Mouse (Mus musculus) G1E-ER4 (cell line): ENCODE results near the gene Fbxl20. TPM values are rescaled to one million over a fixed set of nuclear protein-coding genes. Genes with fewer than 3 reads are reported as not detected.

Source experiments
- GATA1 ChIP-seq: IDR thresholded peaks from one replicate; pipeline ENCODE4 v1.8.0; 2012; ENCODE audit warnings: low read length, inconsistent platforms
- polyA plus RNA-seq: library from polyadenylated mRNA; stranded (reverse); fragments of >175 nt; gene quantifications from 2 replicates; pipeline ENCODE4 v1.2.3, GENCODE M21; 2012

Fbxl20 gene
- polyA plus RNA-seq, 1 experiment: 9.4 TPM

DNA sequence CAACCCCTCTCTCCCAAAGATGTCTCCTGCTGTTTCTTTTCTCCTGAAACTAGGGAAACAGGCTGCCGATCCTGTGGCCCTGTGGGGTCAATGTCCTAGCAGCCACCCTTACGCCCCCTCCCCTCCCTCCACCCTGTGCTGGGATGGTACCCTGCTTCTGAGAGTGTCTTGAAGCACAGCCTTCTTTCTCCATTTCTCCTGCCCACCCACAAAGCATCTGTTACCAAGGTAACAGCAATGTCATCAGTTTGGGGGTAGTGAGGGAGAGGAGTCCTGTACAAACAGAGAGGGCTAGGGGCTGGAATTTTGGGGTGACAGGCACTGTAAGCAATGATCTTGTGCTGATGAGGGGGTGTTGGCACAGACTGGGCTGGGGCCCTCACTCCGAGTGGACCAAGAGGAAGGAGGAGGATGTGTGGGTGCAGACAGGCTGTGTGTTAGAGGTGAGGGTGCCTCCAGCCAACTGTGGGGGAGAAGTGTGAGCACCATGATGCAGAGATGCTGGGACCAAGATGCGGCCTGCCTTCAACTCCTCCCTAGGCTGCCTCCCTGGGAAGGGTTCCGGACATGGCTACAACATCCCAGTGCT lies 90.0 kb downstream of the Fbxl20 start:
- no peak for TF ChIP-seq GATA1

DNA sequence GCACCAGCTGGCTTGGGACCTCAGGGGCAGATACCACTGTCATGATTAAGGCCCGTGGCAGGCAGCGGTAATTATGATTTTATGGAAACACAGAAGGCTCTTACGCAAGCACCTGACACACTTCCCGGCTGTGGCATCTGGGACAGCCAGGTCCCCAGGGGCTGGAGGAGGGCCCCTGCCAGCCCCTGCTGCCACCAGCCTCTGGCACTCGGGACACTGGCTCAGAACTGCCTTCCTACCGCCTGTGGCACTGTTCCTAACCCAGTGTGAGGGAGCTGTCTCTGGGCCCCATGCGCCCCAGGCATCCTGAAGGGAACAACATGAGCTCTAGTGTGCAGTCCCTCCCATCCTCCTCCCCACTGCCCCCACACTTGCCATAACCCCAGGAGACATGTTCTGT lies 90.5 kb downstream of the Fbxl20 start:
- TF ChIP-seq GATA1: no peak

DNA sequence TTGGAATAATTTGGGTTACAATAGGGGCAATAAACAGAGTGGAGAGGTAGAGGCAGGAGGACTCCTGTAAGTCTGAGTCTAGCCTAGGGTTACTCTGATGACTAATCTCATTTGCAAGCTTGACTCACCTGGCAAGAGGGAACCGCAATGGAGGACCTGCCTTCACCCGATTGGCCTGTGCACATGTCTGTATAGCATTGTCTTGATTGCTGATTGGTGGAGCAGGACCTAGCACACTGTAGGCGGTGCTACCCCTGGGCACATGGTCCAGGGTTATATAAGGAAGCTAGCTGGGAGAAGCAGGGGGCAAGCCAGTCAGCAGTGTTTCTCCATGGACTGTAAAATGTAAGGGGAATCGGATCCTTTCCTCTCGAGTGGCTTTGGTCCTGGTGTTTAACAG lies 92.2 kb downstream of the Fbxl20 start:
- TF ChIP-seq GATA1: no peak

DNA sequence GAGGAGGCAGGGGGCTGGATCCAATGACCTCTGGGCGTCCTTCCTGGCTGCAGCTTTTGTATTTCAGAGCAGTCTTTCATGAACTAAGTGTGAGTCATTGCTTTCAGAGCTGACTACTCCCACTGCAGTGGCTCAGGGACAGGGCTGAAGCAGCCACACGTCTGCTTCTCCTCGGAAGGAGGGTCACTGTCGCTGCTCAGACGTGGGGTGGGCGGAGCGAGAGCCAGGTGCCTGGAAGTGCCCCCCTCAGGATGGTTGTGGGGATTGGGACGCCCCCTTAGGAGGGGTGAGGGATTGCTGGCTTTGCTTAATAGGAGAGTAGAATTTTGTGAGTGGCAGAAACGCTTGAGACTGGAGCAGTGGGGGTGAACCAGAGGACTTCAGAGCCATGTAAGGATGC lies 92.7 kb downstream of the Fbxl20 start:
- TF ChIP-seq GATA1: no peak

DNA sequence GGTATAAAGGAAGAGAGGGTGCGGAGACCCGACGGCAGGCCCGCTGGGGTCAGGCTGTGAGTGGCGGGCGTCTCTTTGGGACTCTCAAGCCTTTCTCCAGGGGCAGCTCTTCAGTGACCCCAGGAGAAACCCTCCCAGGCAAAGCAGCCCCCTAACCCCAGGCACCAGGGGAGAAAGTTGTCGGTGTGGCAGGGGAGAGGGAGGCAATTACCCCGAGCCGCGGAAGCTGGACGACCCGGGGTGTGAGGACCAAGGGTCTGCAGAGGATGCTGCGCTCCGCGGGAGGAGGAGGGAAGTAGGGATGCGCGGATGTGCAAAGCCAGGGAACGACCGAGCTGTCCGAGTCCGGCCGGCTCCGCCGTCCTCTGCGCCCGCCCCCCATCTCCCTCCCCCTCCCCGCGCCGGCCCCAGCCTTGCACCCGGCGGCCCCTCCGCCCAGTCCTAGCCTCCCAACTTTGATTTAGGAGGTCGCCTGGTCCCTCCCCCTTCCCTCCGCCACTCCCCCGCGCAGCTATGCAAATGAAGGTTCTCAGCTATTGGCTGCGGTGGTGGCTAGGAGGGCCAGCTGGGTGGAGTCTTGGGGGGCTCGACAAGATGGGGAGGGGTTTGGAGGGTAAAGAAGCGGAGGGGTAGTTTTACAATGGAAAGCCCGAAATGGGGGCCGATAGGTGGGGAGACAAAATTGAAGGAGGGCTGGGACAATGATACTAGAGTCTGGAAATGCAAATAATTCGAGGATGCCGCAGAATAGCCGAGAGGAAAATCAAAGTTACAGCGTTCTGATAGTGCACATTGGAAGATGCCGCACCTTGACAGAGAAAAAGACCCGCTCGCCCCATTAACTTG lies 97.0 kb downstream of the Fbxl20 start, which contains the start of gene Stac2:
Gene Stac2, minus strand, starts transcription at position 474 of the 846 bp plus-strand sequence.
- no peak for TF ChIP-seq GATA1

DNA sequence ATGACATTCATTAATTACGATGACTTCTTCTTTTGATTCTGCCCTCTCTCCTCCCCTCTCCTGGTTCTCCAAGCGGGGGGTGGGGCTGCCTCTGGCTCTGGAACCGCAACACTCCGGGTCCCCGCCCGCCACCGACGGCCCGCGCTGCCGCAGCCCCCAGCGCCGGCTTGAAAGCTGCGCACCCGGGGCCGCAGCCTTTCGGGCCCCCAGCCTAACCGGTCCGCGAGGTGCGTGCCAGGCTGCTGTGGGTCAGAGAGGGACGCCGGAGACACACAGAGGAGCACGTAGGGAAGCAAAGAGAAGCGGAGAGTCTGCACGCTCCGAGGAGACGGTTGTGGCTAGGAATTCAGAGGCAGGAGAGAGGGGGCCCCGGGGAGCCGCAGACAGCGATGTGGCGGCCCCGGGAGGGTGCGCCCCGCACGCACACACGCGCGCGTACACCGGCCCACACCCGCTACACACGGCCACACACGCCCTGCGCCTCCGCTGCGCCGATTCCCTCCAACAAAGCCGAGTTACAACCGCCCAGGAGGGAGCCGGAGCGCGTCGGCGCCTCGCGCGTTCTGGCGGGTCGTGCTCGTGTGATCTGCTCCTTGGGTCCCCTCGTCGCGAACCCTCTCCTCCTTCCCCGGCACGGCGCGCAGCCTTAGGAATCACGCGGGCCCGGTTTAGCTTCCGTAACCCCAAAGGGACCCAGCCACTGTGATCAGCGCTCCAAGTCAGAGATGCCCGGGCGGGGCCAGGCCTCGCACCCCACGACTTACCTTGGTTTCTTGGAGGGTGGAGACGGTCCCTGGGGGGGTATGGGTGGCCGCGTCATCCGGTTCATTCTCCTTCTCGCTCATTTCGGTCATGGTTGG lies 97.8 kb downstream of the Fbxl20 start:
- no peak for TF ChIP-seq GATA1

DNA sequence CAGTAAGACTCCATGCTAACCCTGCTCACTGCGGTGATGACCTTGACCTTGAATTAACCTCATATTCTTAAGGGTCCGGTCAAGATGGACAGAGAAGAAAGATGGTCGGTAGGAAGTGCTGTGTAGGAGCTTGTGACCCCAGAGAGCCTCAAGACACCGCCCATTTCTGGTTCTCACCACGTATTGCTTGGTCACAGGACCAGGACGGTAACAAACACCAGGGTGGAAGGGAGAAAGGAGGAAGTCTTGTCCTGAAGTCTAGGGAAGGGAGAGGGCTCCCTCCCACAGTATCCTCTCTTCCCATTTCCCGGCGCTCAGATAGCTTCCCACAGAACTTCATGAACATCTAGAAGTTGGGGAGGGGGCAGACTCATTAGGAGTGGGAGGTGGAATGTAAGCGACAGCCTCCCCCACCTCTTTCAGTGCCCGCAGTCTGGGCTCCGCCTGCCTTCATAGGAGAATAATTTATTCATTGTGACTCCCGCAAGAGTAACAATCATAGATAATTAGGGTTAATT lies 98.5 kb downstream of the Fbxl20 start:
- no peak for TF ChIP-seq GATA1

DNA sequence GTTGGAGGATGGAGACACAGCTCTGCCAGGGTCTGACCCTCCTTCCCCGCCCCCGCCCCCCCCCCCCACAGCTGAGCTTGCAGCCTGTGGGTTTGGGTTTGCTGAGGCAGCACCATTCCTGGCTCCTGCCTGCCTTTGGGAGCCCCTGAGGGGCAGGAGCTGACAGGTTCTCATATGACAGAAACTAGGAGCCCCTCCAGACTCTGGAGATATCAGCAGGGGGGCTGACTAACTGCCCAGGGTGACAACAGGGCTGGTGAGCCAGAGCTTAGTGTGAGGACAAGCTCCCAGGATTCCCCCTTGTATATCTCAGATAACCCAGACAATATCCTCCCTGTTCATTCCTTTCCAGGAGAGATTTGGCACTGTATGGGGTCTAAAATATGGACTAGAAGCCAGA lies 99.3 kb downstream of the Fbxl20 start:
- TF ChIP-seq GATA1: no peak

DNA sequence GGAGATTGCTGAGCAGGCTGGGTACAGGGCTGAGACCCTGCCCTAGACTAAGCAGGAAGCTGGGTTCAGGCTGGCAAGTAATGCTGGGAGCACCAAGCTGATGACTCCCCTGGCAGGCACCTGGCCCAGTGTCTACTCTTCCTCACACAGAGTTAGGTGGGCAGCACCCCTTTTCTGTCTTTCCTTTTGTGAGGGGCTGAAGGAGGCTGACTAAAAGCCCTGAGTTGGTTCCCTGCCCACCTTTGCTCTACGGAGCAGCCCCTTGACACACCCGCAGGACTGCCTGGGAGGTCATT lies 99.7 kb downstream of the Fbxl20 start:
- TF ChIP-seq GATA1: no peak

DNA sequence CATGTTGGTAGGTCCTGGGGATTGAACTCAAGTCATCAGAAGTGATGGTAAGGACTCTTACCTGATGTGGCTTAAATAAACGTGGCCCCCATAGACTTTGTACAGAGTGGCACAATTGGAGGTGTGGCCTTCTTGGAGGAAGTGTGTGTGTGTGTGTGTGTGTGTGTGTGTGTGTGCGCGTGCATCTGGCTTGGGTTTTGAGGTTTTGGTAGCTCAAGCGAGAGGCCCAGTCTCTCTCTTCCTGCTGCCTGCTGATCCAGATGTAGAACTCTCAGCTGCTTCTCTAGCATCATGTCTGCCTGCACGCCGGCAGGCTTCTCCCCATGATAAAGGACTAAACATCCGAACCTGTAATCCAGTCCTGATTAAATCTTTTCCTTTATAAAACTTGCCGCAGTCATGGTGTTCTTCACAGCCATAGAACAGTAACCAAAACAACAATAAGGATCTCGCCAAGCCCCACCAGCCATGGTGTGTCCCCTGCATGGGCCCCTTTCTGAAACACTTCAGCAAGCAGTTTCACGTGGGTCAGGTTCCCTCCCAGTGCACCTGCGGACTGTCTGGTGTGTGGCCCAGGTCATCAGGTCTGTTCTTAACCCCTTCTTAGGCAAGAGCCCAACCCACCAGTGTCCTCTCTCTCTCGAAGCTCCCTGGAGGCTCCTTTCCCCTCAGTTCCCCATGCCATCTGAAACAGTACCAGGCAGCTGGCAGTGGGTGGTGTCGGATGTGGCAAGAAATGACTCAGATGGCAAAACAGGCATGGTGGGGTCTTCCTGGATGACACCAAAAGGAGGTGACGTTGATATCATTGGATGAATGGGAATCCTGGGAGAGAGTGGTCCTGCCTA lies 100.3 kb downstream of the Fbxl20 start:
- no peak for TF ChIP-seq GATA1

DNA sequence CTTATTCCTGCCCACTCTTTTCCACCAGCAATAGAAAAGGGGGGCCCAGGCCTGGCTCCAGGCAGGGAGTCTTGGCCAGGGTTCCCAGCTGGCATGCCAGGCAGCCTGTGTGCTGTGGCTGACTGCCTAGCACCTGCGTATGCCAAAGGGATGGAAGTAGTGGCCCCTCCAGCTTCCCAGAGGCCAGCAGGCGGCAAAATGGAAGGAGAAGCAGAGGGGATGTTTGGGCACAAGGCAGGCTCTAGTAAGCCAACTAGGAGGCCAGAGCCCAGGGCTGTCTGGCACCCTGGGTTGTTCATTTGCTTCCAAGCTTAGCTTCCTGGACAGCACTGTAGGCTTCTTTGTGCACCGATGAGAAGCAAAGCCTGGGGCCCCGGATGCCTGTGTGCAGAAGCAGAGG lies 102.5 kb downstream of the Fbxl20 start:
- no peak for TF ChIP-seq GATA1

DNA sequence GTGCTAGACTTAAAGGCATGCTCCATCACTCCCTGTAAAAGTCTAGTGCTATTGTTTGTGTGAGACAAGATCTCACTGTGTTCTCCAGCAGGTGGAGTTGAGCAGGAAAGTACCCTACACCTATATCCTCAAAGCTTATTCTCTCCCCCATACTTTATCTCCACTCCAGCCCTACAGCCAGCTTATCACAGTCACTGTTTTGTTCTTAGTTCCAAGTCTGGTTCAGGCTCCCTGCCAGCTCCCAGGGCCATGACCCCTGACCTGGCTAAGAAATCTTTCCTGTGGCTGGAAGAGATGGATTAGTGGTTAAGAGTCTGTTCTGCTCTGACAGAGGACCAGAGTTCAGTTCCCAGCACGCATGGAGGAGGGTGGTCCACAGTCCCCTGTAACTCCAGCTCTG lies 103.7 kb downstream of the Fbxl20 start:
- no peak for TF ChIP-seq GATA1

DNA sequence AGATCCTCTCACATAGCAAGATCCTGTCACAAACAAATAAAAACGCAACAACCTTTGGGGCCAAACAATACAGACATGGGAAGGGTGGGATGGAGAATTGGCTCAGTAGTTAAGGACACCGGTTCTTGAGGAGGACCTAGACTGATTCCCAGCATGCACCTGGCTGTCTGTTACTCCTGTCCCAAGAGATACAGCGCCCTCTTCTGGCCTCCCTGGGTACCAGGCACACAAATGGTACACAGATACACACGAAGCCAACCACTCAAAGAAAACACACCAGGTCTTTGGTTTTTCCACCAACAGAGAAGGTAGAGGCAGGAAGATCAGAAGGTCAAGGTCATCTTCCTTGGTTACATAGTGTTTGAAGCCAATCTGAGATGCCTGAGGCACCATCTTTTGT lies 104.6 kb downstream of the Fbxl20 start:
- TF ChIP-seq GATA1: no peak

DNA sequence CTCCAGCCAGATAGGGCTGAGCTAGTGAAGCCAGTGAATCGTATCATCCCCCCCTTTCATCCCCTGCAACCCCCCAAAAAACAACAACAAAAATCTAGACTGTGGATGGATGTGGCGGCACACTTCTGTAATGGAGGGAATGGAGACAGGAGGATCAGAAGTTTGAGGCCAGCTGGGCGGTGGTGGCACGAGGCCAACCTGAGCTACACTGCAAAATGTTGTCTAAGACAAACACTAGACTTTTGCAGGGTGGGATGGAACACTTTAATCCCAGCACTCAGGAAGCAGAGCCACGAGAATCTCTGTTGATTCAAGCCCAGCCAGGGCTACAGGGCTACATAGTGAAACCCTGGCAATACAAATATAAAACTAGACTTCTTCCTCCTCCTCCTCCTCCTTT lies 106.1 kb downstream of the Fbxl20 start:
- TF ChIP-seq GATA1: no peak

DNA sequence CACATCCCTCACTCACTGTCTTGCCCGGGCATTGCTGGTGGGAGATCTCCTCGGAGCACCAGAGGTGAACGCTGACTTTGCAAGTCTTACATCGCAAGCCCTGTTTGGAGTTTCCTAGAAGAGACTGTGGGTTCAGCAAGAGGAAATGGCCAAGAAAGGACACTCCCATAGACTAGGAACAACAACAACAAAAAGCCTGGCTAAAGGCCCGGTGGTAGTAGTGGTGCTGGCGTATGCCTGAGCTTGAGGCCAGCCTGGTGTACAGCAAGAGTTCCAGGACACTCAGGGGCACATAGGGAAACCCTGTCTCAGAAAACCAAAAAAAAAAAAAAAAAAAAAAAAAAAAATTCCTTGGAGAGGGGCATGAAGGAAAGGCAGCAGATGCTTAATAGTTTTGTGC lies 107.5 kb downstream of the Fbxl20 start:
- no peak for TF ChIP-seq GATA1

DNA sequence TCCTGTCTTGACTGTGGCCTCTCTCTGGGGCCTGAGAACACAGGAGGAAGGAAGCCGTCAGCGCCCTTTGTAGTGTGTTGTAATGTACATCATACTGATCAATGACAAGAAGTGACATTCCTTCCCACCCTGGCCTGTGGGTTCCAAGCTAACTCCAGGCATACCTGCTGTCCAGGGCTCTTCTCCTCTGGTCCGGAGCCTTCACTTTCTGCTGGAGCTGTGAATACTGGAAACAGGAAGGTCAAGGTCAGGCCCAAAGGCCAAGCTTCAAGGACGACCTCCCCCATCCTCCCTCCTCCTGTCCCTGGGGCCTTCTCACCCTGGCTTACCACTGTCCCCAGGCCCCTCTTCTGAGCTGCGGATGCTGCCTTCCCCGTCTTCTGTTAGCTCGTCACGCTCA lies 109.2 kb downstream of the Fbxl20 start:
- no peak for TF ChIP-seq GATA1
